Mouse (Mus musculus) CH12.LX (cell line): ENCODE results near the gene Tnfaip3. TPM values are rescaled to one million over a fixed set of nuclear protein-coding genes. Genes with fewer than 3 reads are reported as not detected.

ENCODE experiments used
- DNase-seq: peaks from one replicate; pipeline ENCODE4 v3.0.0-alpha.2; 2013; ENCODE audit errors: extremely low read depth
- H3K27ac ChIP-seq: 2 replicates; pipeline ENCODE4 v1.5.1; 2012; ENCODE audit warnings: low read depth, mild to moderate bottlenecking, control low read depth, moderate library complexity; ENCODE audit not compliant: insufficient read depth
- H3K27me3 ChIP-seq: replicated peaks from 2 replicates; pipeline ENCODE3; 2012; ENCODE audit warnings: inconsistent platforms
- H3K36me3 ChIP-seq, 2 experiments: replicated peaks in 1 of 2; 2 replicates each; pipeline versions ENCODE3 to v1.6.1; 2012; ENCODE audit warnings: inconsistent platforms in 1 of 2, low read length in 1 of 2, mild to moderate bottlenecking in 1 of 2, mixed read lengths in 1 of 2, moderate library complexity in 1 of 2; ENCODE audit not compliant: control insufficient read depth in 1 of 2, insufficient read depth in 1 of 2
- H3K4me1 ChIP-seq, 2 experiments: 2 replicates each; pipeline ENCODE4 v1.6.1; 2012; ENCODE audit warnings: inconsistent platforms in 1 of 2, moderate library complexity in 1 of 2; ENCODE audit not compliant: insufficient read depth in 2 of 2, control insufficient read depth in 1 of 2
- H3K4me2 ChIP-seq: 2 replicates; pipeline ENCODE4 v1.6.1; 2012; ENCODE audit warnings: low read depth, mild to moderate bottlenecking, control low read depth; ENCODE audit not compliant: poor library complexity, insufficient read depth, severe bottlenecking
- H3K4me3 ChIP-seq, 3 experiments: fragments of 150-350 bp in 1 of 3; sonication (generic) in 1 of 3; replicated peaks in 1 of 3; 2 replicates each; pipeline versions ENCODE3 to v1.5.1; 2011 to 2012; ENCODE audit warnings: low read depth in 2 of 3, low read length in 2 of 3, mild to moderate bottlenecking in 2 of 3, moderate library complexity in 2 of 3, control low read depth in 1 of 3, improper control_type of control experiment in 1 of 3, inconsistent platforms in 1 of 3, mixed read lengths in 1 of 3; ENCODE audit not compliant: poor library complexity in 1 of 3
- H3K79me2 ChIP-seq: replicated peaks from 2 replicates; pipeline ENCODE4 v1.6.1; 2012; ENCODE audit warnings: mild to moderate bottlenecking, moderate library complexity; ENCODE audit not compliant: control insufficient read depth, poor library complexity, insufficient read depth, severe bottlenecking; ENCODE audit errors: extremely low read depth
- H3K9ac ChIP-seq: 2 replicates; pipeline ENCODE4 v1.6.1; 2012; ENCODE audit warnings: low read depth, mild to moderate bottlenecking, control low read depth, moderate library complexity; ENCODE audit not compliant: insufficient read depth
- H3K9me3 ChIP-seq: replicated peaks from 2 replicates; pipeline ENCODE3; 2012; ENCODE audit warnings: low read length, inconsistent platforms, mixed read lengths
- BHLHE40 ChIP-seq: IDR thresholded peaks from 2 replicates; pipeline ENCODE4 v1.6.1; 2011; ENCODE audit warnings: mild to moderate bottlenecking, low read depth, low read length, improper control_type of control experiment
- CHD1 ChIP-seq: IDR thresholded peaks from 2 replicates; pipeline ENCODE4 v1.6.1; 2012; ENCODE audit warnings: low read depth, low read length, improper control_type of control experiment, inconsistent platforms
- CHD2 ChIP-seq: IDR thresholded peaks from 2 replicates; pipeline ENCODE4 v1.6.1; 2011; ENCODE audit warnings: low read length, improper control_type of control experiment
- EP300 ChIP-seq: IDR thresholded peaks from 2 replicates; pipeline ENCODE4 v1.6.1; 2011; ENCODE audit warnings: low read length, improper control_type of control experiment
- ETS1 ChIP-seq: conservative IDR thresholded peaks from 2 replicates; pipeline ENCODE4 v1.6.1; 2012; ENCODE audit warnings: low read depth, mild to moderate bottlenecking, inconsistent platforms, low read length, improper control_type of control experiment, moderate library complexity
- GABPA ChIP-seq: IDR thresholded peaks from 2 replicates; pipeline ENCODE4 v1.6.1; 2012; ENCODE audit warnings: low read depth, low read length, improper control_type of control experiment, inconsistent platforms; ENCODE audit not compliant: insufficient replicate concordance
- IRF4 ChIP-seq: IDR thresholded peaks from 2 replicates; pipeline ENCODE4 v1.6.1; 2014; ENCODE audit warnings: low read depth, mild to moderate bottlenecking, inconsistent platforms, low read length, improper control_type of control experiment
- JUN ChIP-seq: IDR thresholded peaks from 2 replicates; pipeline ENCODE4 v1.6.1; 2011; ENCODE audit warnings: low read depth, mild to moderate bottlenecking, low read length, improper control_type of control experiment, moderate library complexity; ENCODE audit not compliant: insufficient read depth
- JUND ChIP-seq: conservative IDR thresholded peaks from 2 replicates; pipeline ENCODE4 v1.6.1; 2011; ENCODE audit warnings: low read depth, low read length, improper control_type of control experiment
- KAT2A ChIP-seq: IDR thresholded peaks from 2 replicates; pipeline ENCODE4 v1.6.1; 2012; ENCODE audit warnings: low read length, improper control_type of control experiment, inconsistent platforms; ENCODE audit not compliant: insufficient replicate concordance
- MAFK ChIP-seq: IDR thresholded peaks from 2 replicates; pipeline ENCODE4 v1.6.1; 2011; ENCODE audit warnings: low read length, improper control_type of control experiment; ENCODE audit not compliant: insufficient replicate concordance
- MAX ChIP-seq: IDR thresholded peaks from 2 replicates; pipeline ENCODE4 v1.6.1; 2011; ENCODE audit warnings: low read length, improper control_type of control experiment
- MAZ ChIP-seq: IDR thresholded peaks from 2 replicates; pipeline ENCODE4 v1.6.1; 2012; ENCODE audit warnings: low read depth, mild to moderate bottlenecking, inconsistent platforms, low read length, improper control_type of control experiment, moderate library complexity
- MEF2A ChIP-seq: IDR thresholded peaks from 2 replicates; pipeline ENCODE4 v1.6.1; 2014; ENCODE audit warnings: low read depth, mild to moderate bottlenecking, inconsistent platforms, low read length, improper control_type of control experiment, borderline replicate concordance
- MXI1 ChIP-seq: IDR thresholded peaks from 2 replicates; pipeline ENCODE4 v1.6.1; 2011; ENCODE audit warnings: mild to moderate bottlenecking, low read depth, low read length, improper control_type of control experiment
- MYC ChIP-seq: IDR thresholded peaks from 2 replicates; pipeline ENCODE4 v1.6.1; 2011; ENCODE audit warnings: low read depth, mild to moderate bottlenecking, improper control_type of control experiment, low read length
- NELFE ChIP-seq: IDR thresholded peaks from 2 replicates; pipeline ENCODE4 v1.6.1; 2011; ENCODE audit warnings: low read depth, low read length, improper control_type of control experiment
- NRF1 ChIP-seq: IDR thresholded peaks from 2 replicates; pipeline ENCODE4 v1.6.1; 2014; ENCODE audit warnings: low read depth, mild to moderate bottlenecking, inconsistent platforms, low read length, improper control_type of control experiment, moderate library complexity
- PAX5 ChIP-seq: IDR thresholded peaks from 2 replicates; pipeline ENCODE4 v1.6.1; 2012; ENCODE audit warnings: low read length, inconsistent platforms, mixed read lengths
- POLR2A ChIP-seq: IDR thresholded peaks from 2 replicates; pipeline ENCODE4 v1.6.1; 2011; ENCODE audit warnings: low read depth, mild to moderate bottlenecking, improper control_type of control experiment, low read length
- POLR2AphosphoS2 ChIP-seq: IDR thresholded peaks from 2 replicates; pipeline ENCODE4 v1.6.1; 2011; ENCODE audit warnings: low read depth, low read length, improper control_type of control experiment
- RAD21 ChIP-seq: IDR thresholded peaks from 2 replicates; pipeline ENCODE4 v1.6.1; 2011; ENCODE audit warnings: low read depth, mild to moderate bottlenecking, low read length, improper control_type of control experiment, moderate library complexity
- RCOR1 ChIP-seq: conservative IDR thresholded peaks from 2 replicates; pipeline ENCODE4 v1.6.1; 2012; ENCODE audit warnings: low read depth, mild to moderate bottlenecking, inconsistent platforms, low read length, improper control_type of control experiment
- SIN3A ChIP-seq: IDR thresholded peaks from 2 replicates; pipeline ENCODE4 v1.6.1; 2012; ENCODE audit warnings: low read length, improper control_type of control experiment, inconsistent platforms
- SMC3 ChIP-seq: IDR thresholded peaks from 2 replicates; pipeline ENCODE4 v1.6.1; 2011; ENCODE audit warnings: low read depth, low read length, improper control_type of control experiment
- USF1 ChIP-seq: IDR thresholded peaks from 2 replicates; pipeline ENCODE4 v1.6.1; 2014; ENCODE audit warnings: low read depth, mild to moderate bottlenecking, inconsistent platforms, low read length, improper control_type of control experiment
- USF2 ChIP-seq: conservative IDR thresholded peaks from 2 replicates; pipeline ENCODE4 v1.6.1; 2011; ENCODE audit warnings: low read depth, low read length, improper control_type of control experiment
- ZKSCAN1 ChIP-seq: IDR thresholded peaks from 2 replicates; pipeline ENCODE4 v1.6.1; 2012; ENCODE audit warnings: low read depth, inconsistent platforms, low read length, improper control_type of control experiment, borderline replicate concordance
- ZMIZ1 ChIP-seq: IDR thresholded peaks from 2 replicates; pipeline ENCODE4 v1.6.1; 2012; ENCODE audit warnings: low read depth, mild to moderate bottlenecking, inconsistent platforms, low read length, improper control_type of control experiment
- ZNF384 ChIP-seq: IDR thresholded peaks from 2 replicates; pipeline ENCODE4 v1.6.1; 2012; ENCODE audit warnings: low read depth, low read length, improper control_type of control experiment, inconsistent platforms
- dilution Hi-C: fragments of 300-500 bp; cut with MboI; formaldehyde crosslinking; loops from 2 replicates; pipeline ENCODE4 v1.14.3; 2020; ENCODE audit warnings: low sequenced_read_pairs; ENCODE audit not compliant: extremely low pct_unique_long_range_greater_than_20kb, extremely low pct_ligation_motif_present
- in situ Hi-C: fragments of 300-500 bp; cut with MboI; formaldehyde crosslinking; loops from 3 replicates; pipeline ENCODE4 v1.14.3; 2019; ENCODE audit warnings: low sequenced_read_pairs, low pct_ligation_motif_present, low pct_unique_long_range_greater_than_20kb, mixed read lengths
- polyA plus RNA-seq: library from polyadenylated mRNA; unstranded; fragments of >175 nt; gene quantifications from 2 replicates; pipeline ENCODE4 v1.2.1, GENCODE M21; 2012; ENCODE audit warnings: low read depth; ENCODE audit not compliant: insufficient read length
- total RNA-seq, 2 experiments: library from RNA; depleted of rRNA; stranded (reverse); fragments of 300-350 nt in 1 of 2; fragments of >200 nt in 1 of 2; gene quantifications; 2 replicates each; pipeline ENCODE4 v1.2.3; 2012 to 2014

The Tnfaip3 gene
- total and polyA plus RNA-seq, 3 experiments = 24.6 to 95.3 (median 51.7) TPM

DNA sequence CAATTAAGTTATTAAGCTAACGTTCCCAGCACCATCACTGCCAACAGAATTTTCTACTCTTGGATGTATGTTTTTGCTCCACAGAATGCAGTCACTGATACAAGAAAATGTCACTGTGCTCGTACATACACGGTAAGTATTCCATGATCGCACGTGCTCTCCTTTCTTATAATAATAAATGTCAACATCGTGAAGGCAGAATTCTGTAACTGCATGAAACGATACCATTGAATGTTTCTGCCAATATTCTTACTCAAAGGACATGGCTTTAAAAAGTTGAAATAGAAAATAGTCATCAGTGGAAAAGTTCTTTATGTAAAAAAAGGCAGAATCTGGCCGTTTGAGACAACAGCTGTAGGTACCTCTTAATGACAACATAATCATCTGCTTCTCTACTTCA, 5.0 kb downstream of the Tnfaip3 start:
- Histone ChIP-seq H3K4me3 (peak overlapping the region; percentile 97 to 99 (median 99)), H3K9me3 (no peaks in the 10 kb centered on the region), H3K79me2 (peaks cover 85% of the 10 kb centered on the region), H3K27me3 (no peaks in the 10 kb centered on the region), H3K9ac (peak overlapping the region; percentile 87), H3K27ac (peak overlapping the region; percentile 82), H3K36me3 (peaks cover 47 to 57% of the 10 kb centered on the region in 2 experiments), H3K4me1 (peaks cover 9 to 27% of the 10 kb centered on the region in 2 experiments), H3K4me2 (peak overlapping the region; percentile 3; the same call in 1 of the 2 replicates)
- TF ChIP-seq MAX = peak; percentile 86
- no peak for TF ChIP-seq KAT2A
- no peak for TF ChIP-seq USF1
- TF ChIP-seq BHLHE40 = peak; percentile 70; the same call in 1 of the 2 replicates
- TF ChIP-seq MXI1 = peak; percentile 51; the same call in 1 of the 2 replicates
- no peak for TF ChIP-seq NELFE
- 0 out of 2 replicates have a peak, but pooled peaks have one; percentile 39 for TF ChIP-seq MYC
- no peak; the same call in 1 of the 2 replicates for TF ChIP-seq RCOR1
- no peak for TF ChIP-seq ZKSCAN1
- TF ChIP-seq ZNF384 = peak; percentile 16; the same call in 1 of the 2 replicates
- TF ChIP-seq POLR2A = no peak
- 0 out of 2 replicates have a peak, but pooled peaks have one; percentile 16 for TF ChIP-seq MEF2A
- TF ChIP-seq SMC3 = no peak
- TF ChIP-seq POLR2AphosphoS2 = peak; percentile 51
- TF ChIP-seq MAZ = no peak
- TF ChIP-seq IRF4 = 0 out of 2 replicates have a peak, but pooled peaks have one; percentile 9
- TF ChIP-seq EP300 = 0 out of 2 replicates have a peak, but pooled peaks have one; percentile 21
- dilution Hi-C loops (no loop called here), in situ Hi-C loops (no loop called here)
- no peak for DNase-seq

- peak overlapping the region; percentile 79; the same call in 1 of the 2 replicates for H3K9ac ChIP-seq
- H3K4me1 ChIP-seq = peaks cover 15 to 39% of the 10 kb centered on the region in 2 experiments
- in situ Hi-C loops = no loop called here
- no peaks in the 10 kb centered on the region for H3K27me3 ChIP-seq
- peak overlapping the region; percentile 49 to 61 (median 50) for H3K4me3 ChIP-seq
- no peaks in the 10 kb centered on the region for H3K9me3 ChIP-seq
- peaks cover 87% of the 10 kb centered on the region for H3K79me2 ChIP-seq
- DNase-seq = peak; percentile 97
- H3K27ac ChIP-seq = peak overlapping the region; percentile 97
- peaks cover 59 to 68% of the 10 kb centered on the region in 2 experiments for H3K36me3 ChIP-seq
- dilution Hi-C loops = no loop called here
- peak overlapping the region; percentile 52; the same call in 1 of the 2 replicates for H3K4me2 ChIP-seq
- TF ChIP-seq EP300 = peak; percentile 94
- no peak for TF ChIP-seq ZKSCAN1
- peak; percentile 55 for TF ChIP-seq JUND
- peak; percentile 77; the same call in 1 of the 2 replicates for TF ChIP-seq MYC
- TF ChIP-seq PAX5 = no peak
- no peak for TF ChIP-seq POLR2AphosphoS2
- peak; percentile 69; the same call in 1 of the 2 replicates for TF ChIP-seq CHD2
- TF ChIP-seq ZMIZ1 = peak; percentile 62; the same call in 1 of the 2 replicates
- no peak for TF ChIP-seq GABPA
- peak; percentile 10; the same call in 1 of the 2 replicates for TF ChIP-seq CHD1
- TF ChIP-seq MAFK = peak; percentile 64; the same call in 1 of the 2 replicates
- TF ChIP-seq RAD21 = no peak; the same call in 1 of the 2 replicates
- peak; percentile 88 for TF ChIP-seq ETS1
- no peak for TF ChIP-seq NRF1
- peak; percentile 90 for TF ChIP-seq SIN3A
- peak; percentile 76 for TF ChIP-seq BHLHE40
- peak; percentile 86 for TF ChIP-seq MAX
- TF ChIP-seq SMC3 = no peak; the same call in 1 of the 2 replicates
- peak; percentile 62; the same call in 1 of the 2 replicates for TF ChIP-seq JUN
- TF ChIP-seq USF2 = no peak
- peak; percentile 57 for TF ChIP-seq MAZ
- TF ChIP-seq ZNF384 = peak; percentile 97
Measured at GRCm38 (mm10) chr10:19009186-19009672, 6.2 kb downstream of the Tnfaip3 start.
